Mouse (Mus musculus) inflammation-experienced regulatory T-cells, adult 6 months (primary cell): ENCODE data around the gene Olfr775. TPM values are rescaled to one million over a fixed set of nuclear protein-coding genes. Genes with fewer than 3 reads are reported as not detected.

Source experiments
- ATAC-seq: one replicate; pipeline ENCODE4 v1.8.0; 2017
- polyA plus RNA-seq, 3 experiments: library from polyadenylated mRNA; unstranded; fragments of 100-300 nt; shearing (Covaris generic); gene quantifications; one replicate each; pipeline ENCODE4 v1.2.1; 2017

The Olfr775 gene
- polyA plus RNA-seq, result not detected

- no peak for ATAC-seq
Observed at GRCm38 (mm10) chr10:129248112-129248511, at the start of gene Olfr775. Gene Olfr775, plus strand, starts transcription at chr10:129248412.

- no peak for ATAC-seq
Observed at GRCm38 (mm10) chr10:129230737-129231136, 17.5 kb upstream of the Olfr775 start.

GRCm38 (mm10) chr10:129235904-129236303 is 12.3 kb upstream of the Olfr775 start, which contains the start of gene Olfr774:
Gene Olfr774, plus strand, starts transcription at chr10:129236204.
- ATAC-seq, result no peak

GRCm38 (mm10) chr10:129258827-129259226 is 10.6 kb downstream of the Olfr775 start, which contains the start of gene Olfr776:
Gene Olfr776, plus strand, starts transcription at chr10:129259127.
- ATAC-seq, result no peak

DNA sequence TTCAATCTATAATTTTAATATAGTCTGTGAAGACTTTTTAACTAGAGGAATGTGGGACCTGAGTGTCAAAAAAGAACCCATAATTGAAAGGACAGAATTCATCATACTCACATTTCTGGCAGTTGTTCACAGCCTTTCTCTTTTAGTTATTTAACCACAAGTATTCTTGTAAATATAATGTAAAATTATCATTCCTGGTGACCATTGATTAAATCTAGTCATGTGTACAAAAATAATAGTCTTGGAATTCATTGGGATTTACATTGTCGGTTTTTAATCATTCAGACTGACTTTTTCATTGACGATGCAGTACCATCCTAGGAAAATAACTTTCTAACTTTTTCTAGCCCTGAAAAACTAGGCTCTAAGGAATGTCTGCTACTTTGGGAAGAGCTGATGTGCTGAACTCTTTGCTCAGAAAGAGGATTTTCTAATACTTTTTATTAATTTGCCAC is 22.9 kb downstream of the Olfr775 start, which contains the start of gene Olfr777:
Olfr777 (minus strand) TSS at position 405 of the 455 bp plus-strand sequence.
- no peak for ATAC-seq

Other genes starting within 250 kb of the Olfr775 start
- not detected for gene Olfr763, start 237.6 kb upstream of the Olfr775 start, polyA plus RNA-seq
- gene Olfr764-ps1, start 208.5 kb upstream of the Olfr775 start, polyA plus RNA-seq, result not detected
- not detected for gene Olfr765, start 198.4 kb upstream of the Olfr775 start, polyA plus RNA-seq
- not detected for gene Olfr766-ps1, start 179.4 kb upstream of the Olfr775 start, polyA plus RNA-seq
- gene Olfr767, start 165.5 kb upstream of the Olfr775 start, polyA plus RNA-seq, result under 1 TPM in 2 of 3 experiments, not detected in 1; 0.10 to 0.16 TPM
- gene Olfr768, start 149.0 kb upstream of the Olfr775 start, polyA plus RNA-seq, result not detected
- gene Olfr769, start 130.6 kb upstream of the Olfr775 start, polyA plus RNA-seq, result not detected
- not detected for gene Olfr770, start 109.4 kb upstream of the Olfr775 start, polyA plus RNA-seq
- gene Olfr771, start 83.7 kb upstream of the Olfr775 start, polyA plus RNA-seq, result not detected
- not detected for gene Olfr772, start 70.5 kb upstream of the Olfr775 start, polyA plus RNA-seq
- gene Olfr773, start 61.0 kb upstream of the Olfr775 start, polyA plus RNA-seq, result not detected
- not detected for gene Olfr774, start 12.2 kb upstream of the Olfr775 start, polyA plus RNA-seq
- gene Olfr776, start 10.7 kb downstream of the Olfr775 start, polyA plus RNA-seq, result not detected
- not detected for gene Olfr777, start 23.1 kb downstream of the Olfr775 start, polyA plus RNA-seq
- not detected for gene Olfr780, start 69.7 kb downstream of the Olfr775 start, polyA plus RNA-seq
- not detected for gene Olfr781, start 80.4 kb downstream of the Olfr775 start, polyA plus RNA-seq
- gene Olfr782, start 100.4 kb downstream of the Olfr775 start, polyA plus RNA-seq, result not detected
- gene Olfr784, start 135.7 kb downstream of the Olfr775 start, polyA plus RNA-seq, result not detected
- gene Olfr785, start 157.0 kb downstream of the Olfr775 start, polyA plus RNA-seq, result not detected
- not detected for gene Olfr786, start 178.9 kb downstream of the Olfr775 start, polyA plus RNA-seq
- under 1 TPM in 2 of 3 experiments, not detected in 1; 0.18 to 0.20 TPM for gene Olfr787, start 213.4 kb downstream of the Olfr775 start, polyA plus RNA-seq
- not detected for gene Olfr788, start 222.6 kb downstream of the Olfr775 start, polyA plus RNA-seq
- not detected for gene Olfr789, start 236.3 kb downstream of the Olfr775 start, polyA plus RNA-seq